Mouse (Mus musculus) neural tube, embryonic 14.5 days (tissue): ENCODE measurements around the gene Tjp1. TPM values are rescaled to one million over a fixed set of nuclear protein-coding genes. Genes with fewer than 3 reads are reported as not detected.

Source experiments
- ATAC-seq: fragments of 200-750 bp; cut with Nextera tagmentation; 2 replicates; pipeline ENCODE4 v1.8.0; 2017; ENCODE audit warnings: low read depth, mild to moderate bottlenecking, moderate TSS enrichment, moderate library complexity
- H3K27ac ChIP-seq: fragments of 300-500 bp; sonication (generic); 2 replicates; pipeline ENCODE4 v1.5.1; 2014; ENCODE audit warnings: low read depth, mild to moderate bottlenecking, control low read depth, low read length, moderate library complexity, mixed read lengths
- H3K27me3 ChIP-seq: fragments of 300-500 bp; sonication (generic); 2 replicates; pipeline ENCODE4 v1.6.1; 2014; ENCODE audit warnings: low read length; ENCODE audit not compliant: control insufficient read depth, insufficient read depth
- H3K36me3 ChIP-seq: fragments of 300-500 bp; sonication (generic); 2 replicates; pipeline ENCODE4 v1.6.1; 2014; ENCODE audit warnings: low read length, mixed read lengths; ENCODE audit not compliant: control insufficient read depth, insufficient read depth
- H3K4me1 ChIP-seq: fragments of 300-500 bp; sonication (generic); 2 replicates; pipeline ENCODE4 v1.6.1; 2014; ENCODE audit warnings: low read length; ENCODE audit not compliant: control insufficient read depth, insufficient read depth
- H3K4me2 ChIP-seq: fragments of 300-500 bp; sonication (generic); 2 replicates; pipeline ENCODE4 v1.6.1; 2014; ENCODE audit warnings: mild to moderate bottlenecking, low read depth, low read length, control low read depth
- H3K4me3 ChIP-seq: fragments of 300-500 bp; sonication (generic); 2 replicates; pipeline ENCODE4 v1.5.1; 2014; ENCODE audit warnings: low read depth, low read length, control low read depth, mixed read lengths
- H3K9ac ChIP-seq: fragments of 300-500 bp; sonication (generic); replicated peaks from 2 replicates; pipeline ENCODE4 v1.6.1; 2014; ENCODE audit warnings: low read depth, mild to moderate bottlenecking, control low read depth, low read length, mixed read lengths
- H3K9me3 ChIP-seq: fragments of 300-500 bp; sonication (generic); 2 replicates; pipeline ENCODE4 v1.6.1; 2016; ENCODE audit warnings: low read length; ENCODE audit not compliant: control insufficient read depth
- WGBS: fragments of 180-500 bp; shearing (Covaris S2); extraction: QIAGEN DNeasy Blood & Tissue Kit; methylation state at CpG from one replicate; pipeline ENCODE4 v1.1.7; 2014; 5-methylcytosine and 5-hydroxymethylcytosine counted together
- polyA plus RNA-seq: library from polyadenylated mRNA; unstranded; fragments of >200 nt; fragmentation: Nextera tagmentation; extraction: Ambion mirVana; gene quantifications from 2 replicates; pipeline ENCODE4 v1.2.1, GENCODE M21; 2014

Tjp1 gene
- 33.1 and 37.0 TPM in 2 replicates for polyA plus RNA-seq

DNA sequence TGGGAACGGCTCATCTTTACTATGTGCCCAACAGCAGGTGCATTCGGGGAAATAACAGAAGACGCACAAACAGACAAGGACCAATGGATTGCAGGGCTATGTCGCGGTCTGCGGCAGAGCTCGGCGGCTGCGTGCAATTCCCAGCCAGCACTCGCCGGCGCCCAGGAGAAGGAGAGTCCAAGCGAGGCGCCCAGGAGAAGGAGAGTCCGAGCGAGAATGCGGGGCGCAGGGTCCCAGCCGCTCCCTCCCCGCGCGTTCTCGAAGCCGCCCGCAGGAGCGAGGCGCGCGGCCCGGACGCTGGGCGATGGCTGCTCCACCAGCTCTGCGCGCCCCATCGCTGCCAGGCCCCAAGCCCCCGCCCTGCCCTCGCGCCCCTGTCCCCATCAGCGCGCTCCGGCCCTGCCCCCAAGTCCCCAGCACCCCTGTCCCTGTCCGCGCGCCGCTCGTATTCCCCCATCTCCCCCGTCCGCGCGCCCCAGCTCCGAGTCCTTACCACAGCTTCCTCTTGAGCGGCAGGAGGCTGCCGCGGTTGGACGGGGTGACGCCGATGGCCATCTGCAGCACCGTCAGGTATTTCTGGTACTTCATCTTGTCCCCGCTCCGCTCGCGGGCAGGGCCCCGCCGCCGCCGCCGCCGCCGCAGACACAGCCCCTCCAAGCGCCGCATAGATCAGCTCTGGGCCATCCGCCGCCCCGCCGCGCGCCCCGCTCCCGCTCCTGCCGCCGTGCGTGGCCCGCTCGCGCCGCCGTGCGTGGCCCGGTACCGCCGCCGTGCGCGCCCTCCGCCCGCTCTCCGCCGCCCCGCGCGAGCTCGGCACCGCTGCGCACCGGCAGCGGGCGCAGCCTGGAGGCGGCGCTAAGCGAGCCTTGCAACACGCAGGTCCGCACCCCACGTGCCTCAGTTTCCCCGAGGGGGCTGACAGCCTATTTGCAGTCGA is at the start of gene Tjp1:
TSS of gene Tjp1 (minus strand) at position 711 of the 937 bp plus-strand sequence.
- peak within 1 kb of the TSS; percentile 79 for H3K4me3 ChIP-seq
- peak; percentile 91 for ATAC-seq
- H3K4me1 ChIP-seq, result 0 out of 2 replicates have a peak, but pooled peaks cover 5% of the 10 kb centered on the region
- H3K9ac ChIP-seq, result peak within 1 kb of the TSS; percentile 76
- H3K36me3 ChIP-seq, result no peaks in the 10 kb centered on the region
- peak within 1 kb of the TSS; percentile 90 for H3K27ac ChIP-seq
- H3K9me3 ChIP-seq, result no peaks in the 10 kb centered on the region
- no peaks in the 10 kb centered on the region for H3K27me3 ChIP-seq
- H3K4me2 ChIP-seq, result peak within 1 kb of the TSS; percentile 70
- WGBS, result under 1% methylated on average over 77 of the region's 115 CpGs

DNA sequence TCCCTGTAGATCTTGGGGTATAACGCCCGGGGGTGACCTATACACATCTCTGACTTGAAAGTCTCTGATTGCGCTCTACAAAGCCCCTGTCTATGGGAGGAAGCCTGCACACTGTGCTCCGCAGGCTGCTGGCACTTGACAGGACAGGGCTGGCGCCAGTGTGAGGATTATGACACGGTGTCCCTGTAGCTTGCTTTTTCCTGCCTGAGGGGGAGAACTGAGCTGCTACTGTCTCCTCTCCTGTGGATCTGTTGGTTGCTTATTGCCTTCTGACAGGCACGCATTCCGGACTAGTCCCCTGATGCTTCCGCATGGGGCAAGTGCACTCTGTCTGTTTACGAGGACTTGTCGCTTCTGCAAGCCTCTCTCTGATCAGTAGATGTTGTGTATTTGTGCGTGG is 49.5 kb upstream of the Tjp1 start:
- H3K9me3 ChIP-seq, result no peaks in the 10 kb centered on the region
- H3K9ac ChIP-seq, result no peak overlapping the region
- 0 out of 2 replicates have a peak, but pooled peaks cover 4% of the 10 kb centered on the region for H3K4me1 ChIP-seq
- no peak overlapping the region for H3K4me3 ChIP-seq
- no peaks in the 10 kb centered on the region for H3K36me3 ChIP-seq
- WGBS, result 47% methylated on average over 12 of the region's 12 CpGs
- H3K4me2 ChIP-seq, result no peak overlapping the region
- H3K27ac ChIP-seq, result no peak overlapping the region
- peak; percentile 75 for ATAC-seq
- no peaks in the 10 kb centered on the region for H3K27me3 ChIP-seq

DNA sequence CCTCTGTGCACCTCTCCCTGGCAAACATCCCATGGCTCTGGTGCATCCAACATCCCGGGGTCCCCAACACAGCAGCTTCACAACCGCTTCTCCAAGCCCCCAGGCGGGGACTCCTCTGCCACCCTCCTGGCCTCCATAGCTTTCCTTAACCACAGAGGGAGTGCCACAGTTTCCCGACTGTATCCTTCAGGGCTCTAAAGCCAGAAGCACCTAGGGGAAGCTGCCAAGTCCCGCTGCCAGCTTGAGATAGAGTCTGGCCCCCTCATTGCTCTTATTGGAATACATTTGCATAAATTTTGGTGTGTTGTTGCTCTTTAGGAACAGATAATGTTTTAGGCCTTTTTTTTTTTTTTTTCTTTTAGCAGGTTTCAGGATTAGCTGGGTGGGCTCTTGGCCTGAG is 45.1 kb upstream of the Tjp1 start:
- H3K4me1 ChIP-seq, result 0 out of 2 replicates have a peak, but pooled peaks cover 4% of the 10 kb centered on the region
- H3K9me3 ChIP-seq, result no peaks in the 10 kb centered on the region
- H3K9ac ChIP-seq, result no peak overlapping the region
- no peak overlapping the region for H3K27ac ChIP-seq
- no peak overlapping the region for H3K4me2 ChIP-seq
- no peak overlapping the region for H3K4me3 ChIP-seq
- no peaks in the 10 kb centered on the region for H3K27me3 ChIP-seq
- 52% methylated on average over 5 of the region's 5 CpGs for WGBS
- no peaks in the 10 kb centered on the region for H3K36me3 ChIP-seq
- ATAC-seq, result peak; percentile 63; the same call in 1 of the 2 replicates

DNA sequence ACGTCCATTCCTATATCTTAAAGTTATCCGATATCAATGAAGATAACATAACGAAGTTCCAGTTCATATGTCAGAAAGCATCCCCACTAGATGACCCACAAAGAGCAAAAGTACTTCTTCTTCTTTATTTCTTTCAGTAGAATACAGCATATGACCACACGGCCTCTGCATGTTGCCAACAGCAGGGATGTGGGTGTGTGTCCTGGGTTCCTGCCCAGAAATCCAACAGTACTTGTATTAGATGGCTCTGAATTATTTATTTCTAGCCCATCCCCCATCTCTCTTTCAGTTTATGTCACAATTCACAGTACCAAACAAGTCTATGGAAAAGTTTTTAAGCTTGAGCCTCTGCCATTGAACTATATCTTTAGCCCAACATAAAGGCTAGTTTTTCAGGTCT is 43.1 kb upstream of the Tjp1 start:
- Histone ChIP-seq H3K36me3 (no peaks in the 10 kb centered on the region), H3K27ac (no peak overlapping the region), H3K9me3 (no peaks in the 10 kb centered on the region), H3K4me1 (no peaks in the 10 kb centered on the region), H3K4me2 (no peak overlapping the region), H3K27me3 (no peaks in the 10 kb centered on the region), H3K4me3 (no peak overlapping the region), H3K9ac (no peak overlapping the region)
- no peak for ATAC-seq
- WGBS, result 90% methylated on average over 4 of the region's 4 CpGs

DNA sequence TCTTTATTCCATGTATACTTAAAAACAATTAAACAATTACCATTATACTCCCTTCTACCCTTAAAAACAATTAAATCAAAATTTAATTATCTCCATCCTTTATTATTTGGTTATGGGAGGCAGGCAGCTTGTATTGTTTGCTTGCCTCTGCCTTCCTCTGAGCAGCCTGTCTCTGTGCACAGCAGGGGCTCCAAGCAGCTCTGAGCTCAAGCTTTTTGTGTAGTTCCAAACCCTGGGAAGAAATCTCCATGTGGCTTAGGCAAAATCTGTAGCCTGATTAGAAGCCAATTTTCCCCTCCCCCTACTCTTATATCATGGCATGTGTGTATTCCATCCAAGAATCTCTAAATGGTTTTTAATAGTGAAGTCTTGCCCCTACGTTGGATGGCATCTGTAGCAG is 28.4 kb upstream of the Tjp1 start:
- no peak overlapping the region for H3K4me2 ChIP-seq
- H3K27ac ChIP-seq, result no peak overlapping the region
- H3K4me1 ChIP-seq, result no peaks in the 10 kb centered on the region
- no peaks in the 10 kb centered on the region for H3K36me3 ChIP-seq
- no peak overlapping the region for H3K9ac ChIP-seq
- ATAC-seq, result no peak
- H3K27me3 ChIP-seq, result no peaks in the 10 kb centered on the region
- H3K4me3 ChIP-seq, result no peak overlapping the region
- no peaks in the 10 kb centered on the region for H3K9me3 ChIP-seq
- WGBS, result 52% methylated on average over 1 of the region's 1 CpGs

DNA sequence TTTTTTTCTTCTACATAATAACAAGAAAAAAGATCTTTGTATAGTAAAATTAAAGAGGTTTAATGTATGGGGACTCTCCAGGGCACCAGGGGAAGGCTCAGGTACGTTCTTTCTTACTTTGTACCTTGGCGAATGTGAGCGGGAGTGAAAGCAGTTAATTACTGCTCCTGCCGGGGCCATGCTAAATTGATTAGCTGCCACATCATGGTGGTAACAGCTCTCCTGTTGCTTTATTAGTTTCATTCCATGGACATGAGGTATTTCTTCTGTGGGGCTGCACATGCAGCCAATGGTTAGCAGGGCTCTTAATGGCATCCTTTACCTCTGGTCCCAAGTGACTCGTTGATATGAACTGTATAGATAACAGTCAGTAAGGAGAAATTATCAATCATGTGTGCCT is 18.2 kb upstream of the Tjp1 start:
- Histone ChIP-seq H3K36me3 (no peaks in the 10 kb centered on the region), H3K27ac (no peak overlapping the region), H3K9ac (no peak overlapping the region), H3K4me2 (no peak overlapping the region), H3K9me3 (no peaks in the 10 kb centered on the region), H3K27me3 (no peaks in the 10 kb centered on the region), H3K4me3 (no peak overlapping the region), H3K4me1 (no peaks in the 10 kb centered on the region)
- ATAC-seq, result no peak
- WGBS, result 11% methylated on average over 5 of the region's 5 CpGs

DNA sequence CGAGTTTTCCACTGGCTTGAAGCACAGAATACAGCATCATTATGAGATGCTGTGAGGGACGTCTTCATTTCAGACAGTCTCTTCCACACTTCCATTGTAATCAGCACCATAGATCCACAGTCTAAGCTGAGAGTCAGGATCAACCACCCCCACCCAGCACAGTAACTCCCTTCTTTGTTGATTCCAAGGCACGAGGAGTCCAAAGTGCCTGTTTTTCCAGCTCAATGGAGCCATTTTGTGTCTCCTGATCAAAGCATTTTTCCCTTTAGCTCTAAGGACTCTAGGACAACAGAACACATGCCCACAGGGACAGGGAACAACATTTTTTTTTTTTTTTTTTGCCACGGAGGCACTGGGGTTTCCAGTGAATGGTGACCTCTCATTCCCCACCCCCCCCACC is 5.1 kb upstream of the Tjp1 start:
- no peak for ATAC-seq
- H3K27me3 ChIP-seq, result no peaks in the 10 kb centered on the region
- no peaks in the 10 kb centered on the region for H3K36me3 ChIP-seq
- no peak overlapping the region for H3K4me3 ChIP-seq
- H3K27ac ChIP-seq, result no peak overlapping the region
- no peak overlapping the region for H3K9ac ChIP-seq
- 7% methylated on average over 4 of the region's 4 CpGs for WGBS
- H3K4me2 ChIP-seq, result no peak overlapping the region
- H3K4me1 ChIP-seq, result no peaks in the 10 kb centered on the region
- no peaks in the 10 kb centered on the region for H3K9me3 ChIP-seq

DNA sequence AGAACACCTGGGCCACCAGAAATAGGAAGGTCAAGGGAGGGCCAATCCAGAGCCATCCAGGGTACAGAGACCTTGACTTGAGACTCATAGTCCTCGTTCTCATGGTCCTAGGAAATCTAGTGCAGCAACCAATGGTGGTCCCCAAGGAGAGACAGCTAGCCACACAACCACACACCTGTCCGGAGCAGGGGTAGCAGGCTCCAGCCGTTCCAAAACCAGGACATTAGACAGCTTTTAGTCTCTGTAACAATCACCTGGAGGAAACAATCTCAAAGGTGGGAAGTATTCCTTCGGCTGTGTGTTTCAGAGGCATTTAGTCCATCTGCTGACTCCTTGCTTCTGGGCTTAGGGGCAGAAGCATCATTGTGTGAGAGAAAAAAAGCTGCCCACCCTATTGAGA is 4.5 kb downstream of the Tjp1 start:
- ATAC-seq, result no peak
- 88% methylated on average over 4 of the region's 4 CpGs for WGBS
- H3K9me3 ChIP-seq, result no peaks in the 10 kb centered on the region
- H3K9ac ChIP-seq, result no peak overlapping the region
- H3K4me1 ChIP-seq, result 0 out of 2 replicates have a peak, but pooled peaks cover 5% of the 10 kb centered on the region
- H3K4me3 ChIP-seq, result no peak overlapping the region
- no peak overlapping the region for H3K4me2 ChIP-seq
- no peak overlapping the region for H3K27ac ChIP-seq
- H3K36me3 ChIP-seq, result no peaks in the 10 kb centered on the region
- H3K27me3 ChIP-seq, result no peaks in the 10 kb centered on the region

DNA sequence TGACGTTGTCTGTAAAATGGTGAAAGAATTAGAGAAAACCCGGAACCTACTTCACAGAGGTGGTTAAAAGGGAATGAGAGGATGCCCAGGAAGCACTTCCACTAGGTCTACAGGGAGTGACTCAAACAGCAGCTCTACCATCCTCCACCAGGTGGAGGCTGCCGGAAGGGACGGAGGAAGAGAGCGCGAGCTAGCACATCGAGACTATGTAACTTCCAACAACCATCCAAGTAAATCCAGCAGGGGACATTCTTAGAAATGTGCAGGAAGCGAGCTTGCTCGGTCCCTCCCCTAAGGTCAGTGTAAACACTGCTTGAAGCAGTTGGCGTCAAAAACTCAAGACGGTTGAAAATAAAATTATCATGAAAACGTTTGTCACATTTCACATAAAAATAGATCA is 5.1 kb downstream of the Tjp1 start:
- WGBS, result 75% methylated on average over 12 of the region's 12 CpGs
- Histone ChIP-seq H3K4me1 (0 out of 2 replicates have a peak, but pooled peaks cover 5% of the 10 kb centered on the region), H3K36me3 (no peaks in the 10 kb centered on the region)

More for the DNA sequence above, 5.1 kb downstream of the Tjp1 start:
- Histone ChIP-seq H3K9ac (no peak overlapping the region), H3K27ac (no peak overlapping the region), H3K4me3 (no peak overlapping the region), H3K9me3 (no peaks in the 10 kb centered on the region), H3K27me3 (no peaks in the 10 kb centered on the region), H3K4me2 (no peak overlapping the region)
- ATAC-seq, result no peak
